Mouse (Mus musculus) cerebellum, postnatal 25 days (tissue): ENCODE data around the gene Syndig1l.

Experiments
- DNase-seq, 2 experiments: peaks; one replicate each; pipeline ENCODE4 v3.0.0; 2021; ENCODE audit warnings: mixed read lengths in 2 of 2

Syndig1l gene

DNA sequence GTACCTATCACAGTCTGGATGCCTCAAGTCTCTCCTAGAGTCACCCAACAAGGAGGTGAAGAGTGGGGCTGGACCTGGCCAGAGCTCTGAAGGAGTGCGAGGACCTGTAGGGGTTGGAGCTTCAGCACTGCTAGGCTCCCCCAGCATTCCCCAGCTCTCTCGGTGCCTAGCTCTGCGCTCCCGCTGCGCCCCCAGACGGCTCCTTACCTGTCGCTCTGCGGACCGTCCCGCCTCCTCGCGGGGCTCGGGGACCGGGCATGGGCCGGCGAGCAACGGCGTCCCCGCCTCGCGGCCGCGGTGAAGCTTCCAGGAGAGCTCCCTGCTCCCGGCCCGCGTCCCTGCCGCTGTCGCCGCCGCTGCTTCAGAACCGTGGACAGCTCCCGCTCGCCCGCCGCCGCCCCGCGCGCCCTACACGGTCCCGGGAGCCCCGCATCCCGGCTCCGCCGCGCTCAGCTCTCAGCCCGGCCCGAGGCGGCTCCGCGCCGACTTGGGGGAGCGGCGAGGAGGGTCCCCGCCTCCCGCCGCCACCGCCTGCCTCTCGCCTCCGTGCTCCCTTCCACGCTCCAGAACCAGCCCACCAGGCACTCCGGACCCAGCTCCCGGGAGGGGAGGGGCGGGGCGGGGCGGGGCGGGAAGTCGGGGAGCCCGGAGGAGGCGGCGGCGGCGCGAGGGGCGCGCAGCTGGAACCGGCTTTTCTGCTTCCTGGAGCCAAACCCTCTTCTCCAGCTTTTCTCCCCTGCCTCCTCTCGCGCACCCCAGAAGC is at the start of gene Syndig1l:
Syndig1l (minus strand) TSS at position 513 of the 763 bp plus-strand sequence.
- peak; percentile 65 to 73 for DNase-seq

DNA sequence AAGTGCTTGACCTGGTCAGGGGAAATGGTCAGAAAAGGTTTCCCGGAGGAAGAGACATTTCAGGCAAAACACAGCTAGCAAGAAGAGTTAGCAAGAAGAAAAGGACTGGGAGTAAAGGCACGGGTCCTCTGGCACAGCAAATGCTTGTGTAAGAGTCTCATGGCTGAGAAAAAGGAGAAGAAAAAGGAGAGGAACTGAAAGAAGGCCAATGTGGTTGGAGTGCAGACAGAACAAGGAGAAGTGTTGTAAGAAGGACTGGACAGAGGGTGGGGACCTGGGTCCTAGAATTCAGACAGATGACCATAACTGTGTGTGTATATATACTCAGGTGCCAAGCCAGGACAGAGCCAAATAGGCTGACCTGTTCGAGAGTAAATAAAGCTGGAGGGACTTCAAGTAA is 49.5 kb upstream of the Syndig1l start:
- DNase-seq: no peak

DNA sequence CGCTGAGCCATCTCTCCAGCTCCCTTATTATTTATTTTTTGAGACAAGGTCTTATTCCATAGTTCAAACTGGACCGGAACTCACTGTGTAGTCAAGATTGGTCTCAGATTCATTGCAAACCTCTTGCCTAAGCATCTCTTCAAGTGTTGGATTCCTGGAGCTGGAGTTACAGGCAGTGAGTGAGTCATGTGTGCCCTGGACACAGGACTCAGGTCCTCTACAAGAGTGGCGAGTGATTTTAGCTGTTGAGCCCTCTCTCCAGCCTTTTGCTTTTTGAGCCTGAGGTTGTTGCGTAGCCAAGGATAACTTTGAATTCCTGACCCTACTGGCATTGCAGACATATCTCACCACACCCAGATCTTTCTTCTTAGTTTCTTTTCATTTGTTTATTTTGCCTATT is 47.1 kb upstream of the Syndig1l start:
- no peak for DNase-seq

DNA sequence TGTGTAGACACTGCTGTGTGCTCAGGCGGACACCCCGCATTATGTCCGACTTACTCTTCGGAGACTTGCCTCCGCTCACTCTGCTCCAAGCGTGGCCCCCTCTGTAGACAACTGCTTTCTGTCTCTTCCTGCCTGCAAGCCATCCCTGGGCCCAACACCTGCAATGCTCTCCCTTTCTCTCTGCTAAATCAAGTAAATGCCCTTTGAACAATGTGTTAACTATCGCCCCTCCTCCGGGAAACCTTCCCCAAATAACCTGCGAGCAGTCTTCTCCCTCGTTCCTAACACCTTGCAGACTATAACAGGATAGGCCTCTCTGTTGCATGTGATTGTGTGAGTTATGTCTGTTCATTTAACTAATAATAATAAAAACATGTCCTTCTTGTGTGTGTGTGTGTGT is 44.9 kb upstream of the Syndig1l start:
- no peak for DNase-seq

DNA sequence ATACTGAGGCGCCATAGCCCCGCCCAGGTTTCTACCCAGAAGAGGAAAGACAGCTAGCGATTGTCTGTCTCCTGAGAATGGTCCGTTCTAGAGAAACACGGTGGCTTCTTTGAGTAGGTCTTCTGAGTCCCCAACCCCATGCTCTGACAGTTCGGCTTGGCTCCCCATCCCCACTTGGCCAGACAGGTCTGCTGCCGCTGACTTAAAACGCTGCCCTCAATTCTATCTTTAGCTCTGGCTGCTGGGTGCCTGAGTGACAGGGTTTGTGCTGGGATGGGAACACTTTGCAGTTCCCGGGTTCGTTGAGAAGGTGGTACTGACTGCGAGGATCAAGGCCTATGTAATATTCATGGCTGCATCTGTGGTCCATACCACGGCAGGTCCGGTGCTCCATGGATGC is 34.7 kb upstream of the Syndig1l start:
- DNase-seq: peak; percentile 32 to 34

DNA sequence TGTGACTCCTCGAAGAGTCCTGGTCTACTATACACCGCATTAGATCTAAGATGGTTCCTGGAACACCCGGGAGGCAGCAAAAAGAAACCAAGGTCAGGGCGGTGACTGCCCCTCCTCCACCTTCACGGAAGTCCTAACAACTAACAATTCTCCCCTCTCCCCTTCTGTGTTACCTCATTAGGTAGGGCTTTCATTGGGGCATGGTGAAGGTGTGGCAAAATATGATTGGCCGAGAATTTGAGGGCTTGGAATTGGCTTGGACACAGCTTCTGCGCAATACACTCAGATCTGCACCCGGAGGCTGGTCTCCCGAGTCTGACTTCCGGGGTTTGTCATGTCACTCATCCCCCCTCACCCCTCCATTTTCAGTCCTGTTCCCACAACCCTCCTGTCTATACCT is 29.8 kb upstream of the Syndig1l start:
- no peak for DNase-seq

DNA sequence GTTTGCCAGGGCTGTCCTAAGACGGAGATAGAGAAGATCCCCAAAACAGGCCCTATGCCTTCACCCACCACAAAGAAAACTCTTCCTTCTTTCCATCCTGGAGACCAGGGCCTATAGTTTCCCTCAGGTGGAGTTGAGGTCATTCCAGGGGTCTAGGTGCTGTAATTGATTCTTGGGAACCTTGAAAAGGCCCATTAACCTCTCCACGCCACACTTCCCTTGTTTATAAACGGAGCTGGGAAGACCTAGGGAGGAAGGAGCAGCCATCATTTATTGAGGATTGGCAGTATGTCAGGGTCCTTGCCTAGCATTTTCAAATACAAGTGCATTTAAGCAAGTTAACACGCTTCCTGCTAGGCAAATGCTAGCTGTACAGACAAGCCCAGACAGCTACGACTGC is 28.8 kb upstream of the Syndig1l start:
- no peak for DNase-seq

DNA sequence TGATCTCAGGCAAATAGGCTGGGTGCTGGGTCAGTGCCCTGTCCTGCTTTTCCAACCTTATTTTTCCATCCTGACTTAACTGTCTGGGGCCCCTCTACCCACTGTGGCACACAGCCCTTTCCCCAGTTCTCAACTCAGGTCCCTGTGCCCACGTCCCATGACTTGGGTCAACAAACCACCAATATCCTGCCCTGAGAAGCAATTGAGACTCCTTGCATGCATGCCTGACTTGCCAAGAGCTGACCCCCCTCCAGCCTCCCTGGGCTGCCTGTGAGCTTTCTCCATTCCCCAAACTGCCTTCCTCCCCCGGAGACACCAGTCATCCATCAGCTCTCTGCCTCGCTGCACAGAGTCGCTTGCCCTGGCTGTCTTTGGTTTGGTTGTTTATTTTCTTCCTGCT is 28.4 kb upstream of the Syndig1l start:
- DNase-seq: no peak

DNA sequence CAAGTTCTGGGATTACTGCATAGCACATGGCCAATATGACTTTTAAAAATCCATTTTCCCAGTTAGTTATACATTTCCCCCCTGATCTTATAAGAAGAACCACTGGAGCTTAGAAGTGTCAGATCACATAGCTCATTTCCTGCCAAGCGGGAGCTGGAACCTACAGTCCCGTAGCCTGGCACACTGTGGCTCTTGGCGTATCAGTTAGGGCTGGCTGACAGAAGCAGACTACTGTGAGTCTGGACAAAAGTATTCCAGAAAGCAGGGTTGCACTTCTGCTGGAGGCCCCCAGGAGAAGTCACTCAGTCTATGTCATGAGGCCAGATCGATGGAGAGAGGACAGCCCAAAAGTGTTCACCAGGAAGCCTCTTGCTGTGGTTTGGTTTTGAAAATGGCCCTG is 27.8 kb upstream of the Syndig1l start:
- DNase-seq: no peak

DNA sequence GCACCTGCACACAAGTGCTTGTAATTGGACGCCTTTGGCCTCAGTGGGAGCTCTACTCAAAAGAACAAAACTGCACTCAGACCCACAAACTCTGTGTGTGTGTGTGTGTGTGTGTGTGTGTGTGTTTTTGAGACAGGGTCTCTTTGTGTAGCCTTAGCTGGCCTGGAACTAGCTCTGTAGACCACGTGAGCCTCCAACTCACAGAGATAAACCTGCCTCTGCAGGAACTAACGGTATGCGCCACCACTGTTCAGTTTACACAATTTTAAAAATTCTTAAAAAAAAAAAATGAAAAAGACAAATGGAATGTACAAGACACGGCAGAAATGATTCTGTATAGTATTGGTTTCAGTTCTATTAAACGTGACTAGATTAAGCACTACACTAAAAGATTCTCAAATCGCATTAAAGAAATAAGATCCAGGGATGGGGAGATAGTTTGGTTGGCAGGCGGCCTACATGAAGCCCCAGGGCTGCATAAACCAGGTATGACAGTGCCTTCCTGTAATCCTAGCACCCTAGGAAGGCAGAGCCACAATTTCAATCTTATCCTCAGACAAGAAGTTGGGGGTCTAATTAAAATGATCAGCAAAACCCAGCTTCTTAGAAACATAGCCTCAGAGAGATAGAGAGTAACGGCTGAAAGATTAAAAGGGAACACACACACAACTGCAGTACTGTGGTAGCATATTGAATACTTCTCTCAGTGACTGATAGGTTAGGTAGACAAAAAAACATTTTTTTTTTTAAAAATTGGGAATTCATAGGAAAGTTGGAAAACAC is 20.0 kb upstream of the Syndig1l start:
- no peak for DNase-seq

DNA sequence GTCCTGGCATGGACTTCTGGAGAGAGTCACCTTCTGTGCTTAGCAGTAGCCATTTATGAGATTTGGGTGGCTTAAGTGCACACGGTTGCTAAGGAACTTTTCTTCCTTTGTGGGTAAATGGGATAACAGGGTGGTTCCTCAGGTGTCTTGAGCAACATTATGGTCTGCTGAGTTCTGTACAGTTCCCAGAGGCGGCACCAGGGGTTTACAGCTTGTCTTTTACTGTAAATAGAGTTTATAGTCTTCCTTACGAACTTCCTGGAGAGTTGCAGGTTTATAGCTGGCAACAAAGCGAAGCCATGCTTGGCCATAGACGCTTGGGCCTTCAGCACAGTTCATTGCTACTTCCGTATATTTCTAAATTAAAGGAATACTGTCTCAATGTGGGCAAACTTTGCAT is 15.9 kb upstream of the Syndig1l start:
- DNase-seq: no peak

DNA sequence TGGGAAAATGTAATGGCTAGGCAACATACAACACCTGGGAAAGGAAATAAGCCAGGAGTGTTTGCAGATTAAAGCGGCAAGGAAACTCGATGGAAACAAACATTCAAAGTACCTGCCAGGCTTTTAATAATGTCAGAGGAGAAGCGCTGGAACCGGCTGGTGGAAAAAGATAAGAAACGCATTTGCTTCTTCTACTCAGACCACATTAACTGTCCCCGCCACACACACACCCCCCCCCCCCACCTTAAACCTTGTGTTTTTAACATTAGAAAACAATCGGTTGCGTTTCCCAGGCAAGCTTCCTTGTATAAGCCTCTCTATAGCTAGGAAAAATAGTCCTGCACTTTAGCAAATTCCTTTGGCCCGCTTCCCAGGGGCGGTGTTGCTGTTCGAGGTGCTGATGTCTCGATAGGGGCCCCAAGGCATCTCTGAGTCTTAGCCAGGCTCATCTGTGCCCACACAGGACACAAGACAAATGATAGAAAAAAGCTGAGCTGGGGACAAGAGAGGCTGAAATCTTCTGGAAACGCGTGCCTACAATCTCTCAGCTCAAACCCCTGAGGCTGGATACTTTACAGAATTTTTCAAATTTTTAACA is 11.3 kb upstream of the Syndig1l start:
- no peak for DNase-seq

DNA sequence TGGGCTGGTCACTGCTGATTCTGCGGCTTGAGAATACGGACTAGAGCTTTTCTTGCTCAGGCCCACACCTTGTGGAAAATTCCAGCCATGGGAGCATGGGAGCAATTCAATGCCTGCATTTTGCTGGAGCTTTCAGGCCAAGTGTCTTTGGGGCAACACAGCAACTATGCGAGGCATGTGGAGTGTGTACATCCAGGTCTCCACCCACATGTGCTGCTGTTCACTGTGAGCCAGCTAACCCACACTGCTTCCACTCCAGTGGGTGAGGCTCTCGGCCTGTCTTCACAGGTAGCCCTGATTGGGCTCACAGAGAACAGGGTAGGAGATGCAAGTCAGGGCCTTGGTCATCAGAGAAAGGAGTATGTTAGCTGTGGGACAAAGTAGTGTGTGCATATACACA is 9.2 kb upstream of the Syndig1l start:
- DNase-seq: no peak

DNA sequence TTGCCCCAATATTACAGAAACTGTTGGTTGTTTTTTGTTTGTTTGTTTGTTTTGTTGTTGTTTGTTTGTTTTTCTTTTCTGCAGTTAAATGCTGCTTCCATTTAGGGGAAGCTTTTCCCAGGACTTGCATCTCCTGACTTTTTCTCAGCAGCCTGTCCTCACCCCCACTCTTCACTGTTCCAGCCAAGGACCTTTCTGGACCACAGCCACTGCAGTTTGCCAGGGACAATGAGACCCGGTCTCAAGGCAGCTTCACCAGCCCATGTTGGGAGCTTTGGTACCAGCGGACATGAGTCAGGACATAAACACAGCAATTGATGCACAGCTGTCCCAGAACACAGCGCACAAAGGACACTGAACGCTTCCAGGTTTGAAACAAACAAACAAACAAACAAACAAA is 8.3 kb upstream of the Syndig1l start:
- no peak for DNase-seq

DNA sequence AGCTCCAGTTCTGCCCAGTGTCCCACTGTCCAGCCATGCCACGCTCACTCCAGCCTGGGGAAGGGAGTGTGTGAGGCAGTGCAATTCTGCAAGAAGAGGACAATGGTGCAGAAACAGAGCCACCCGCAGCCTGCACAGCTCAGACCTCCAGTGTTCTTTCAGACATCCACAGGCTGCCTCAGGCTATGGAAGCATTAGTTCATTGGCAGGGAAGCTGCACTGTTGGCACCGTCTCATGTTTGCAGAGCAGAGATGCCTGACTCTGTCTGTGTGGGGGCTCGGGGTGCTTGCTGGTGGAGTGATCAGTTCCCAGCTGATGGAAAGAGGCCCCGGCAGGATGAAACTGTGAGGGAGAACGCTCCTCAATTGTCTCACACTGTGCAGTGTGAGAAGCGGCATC is 4.0 kb upstream of the Syndig1l start:
- DNase-seq: peak in 1 of 2 experiments; percentile 51

DNA sequence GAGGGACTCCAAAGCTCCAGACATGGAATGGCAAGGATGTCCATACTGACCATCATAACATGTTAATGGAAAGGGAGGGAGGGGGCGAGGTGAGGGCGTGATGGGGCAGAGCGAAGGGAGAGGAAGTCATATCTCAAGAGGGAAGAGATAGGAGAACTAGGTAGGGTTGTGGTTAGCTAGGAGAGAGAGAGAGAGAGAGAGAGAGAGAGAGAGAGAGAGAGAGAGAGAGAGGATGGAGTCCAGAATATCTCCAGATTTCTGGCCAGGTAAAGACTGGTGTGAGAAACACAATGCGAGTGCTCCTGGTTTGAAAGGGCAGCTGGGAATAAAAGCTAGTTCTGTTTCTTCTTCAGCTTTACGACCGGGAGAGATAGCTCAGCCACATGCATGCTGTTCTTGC is 6.5 kb downstream of the Syndig1l start:
- no peak for DNase-seq

DNA sequence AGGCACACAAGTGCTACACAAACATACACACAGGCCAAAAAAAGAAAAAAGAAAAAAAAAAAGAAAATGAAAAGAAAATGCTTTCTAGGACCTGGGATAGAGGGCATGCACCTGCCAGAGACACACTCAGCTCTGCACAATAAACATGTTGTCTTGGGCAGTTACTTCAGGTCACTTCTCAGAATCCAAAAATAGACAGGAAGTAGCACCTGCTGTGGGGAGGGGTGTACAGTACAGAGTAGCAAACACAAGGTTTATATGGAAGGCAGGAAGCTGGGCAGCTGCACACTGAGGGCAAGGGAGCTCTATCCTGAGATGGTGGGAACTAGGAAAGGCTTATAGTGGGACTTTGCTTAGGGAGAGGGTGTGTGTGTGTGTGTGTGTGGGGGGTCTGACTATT is 7.3 kb downstream of the Syndig1l start:
- no peak for DNase-seq

DNA sequence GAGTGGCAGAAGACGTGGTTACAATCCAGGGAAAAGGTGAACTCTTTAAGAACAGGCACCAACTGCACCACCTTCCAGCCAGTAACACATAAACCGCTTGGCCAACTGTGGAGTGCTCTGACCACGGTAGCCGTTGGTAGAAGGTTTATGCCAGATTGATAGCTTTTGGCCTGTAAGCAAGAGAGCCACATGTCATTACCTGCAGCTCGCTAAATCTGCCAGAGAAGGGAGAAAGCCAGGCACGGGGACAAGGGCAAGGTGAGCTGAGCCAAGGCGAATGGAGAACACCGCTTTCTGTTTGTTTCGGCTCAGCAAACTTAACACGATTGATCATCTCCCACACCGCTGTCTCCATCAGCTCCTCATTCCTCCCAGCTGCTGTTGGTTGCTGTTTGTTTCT is 9.6 kb downstream of the Syndig1l start:
- DNase-seq: peak; percentile 44 to 58

DNA sequence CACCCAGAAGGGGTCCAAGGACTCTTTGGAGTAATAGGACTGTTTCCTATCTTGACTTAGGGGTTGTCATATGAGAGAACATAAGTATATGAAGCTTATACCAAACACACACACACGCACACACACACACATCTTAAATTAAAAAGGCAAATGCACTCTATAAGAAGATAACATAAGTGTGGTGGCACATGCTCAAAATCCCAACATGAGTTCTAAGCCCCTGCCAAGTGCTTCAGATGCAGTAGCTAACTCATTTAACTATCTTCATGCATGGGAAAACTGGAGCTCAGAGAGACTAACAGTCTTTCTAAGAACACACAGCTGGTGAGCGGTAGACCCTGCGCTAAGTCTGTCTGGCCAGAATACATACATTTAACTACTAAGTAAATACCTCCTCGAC is 11.1 kb downstream of the Syndig1l start:
- DNase-seq: no peak

DNA sequence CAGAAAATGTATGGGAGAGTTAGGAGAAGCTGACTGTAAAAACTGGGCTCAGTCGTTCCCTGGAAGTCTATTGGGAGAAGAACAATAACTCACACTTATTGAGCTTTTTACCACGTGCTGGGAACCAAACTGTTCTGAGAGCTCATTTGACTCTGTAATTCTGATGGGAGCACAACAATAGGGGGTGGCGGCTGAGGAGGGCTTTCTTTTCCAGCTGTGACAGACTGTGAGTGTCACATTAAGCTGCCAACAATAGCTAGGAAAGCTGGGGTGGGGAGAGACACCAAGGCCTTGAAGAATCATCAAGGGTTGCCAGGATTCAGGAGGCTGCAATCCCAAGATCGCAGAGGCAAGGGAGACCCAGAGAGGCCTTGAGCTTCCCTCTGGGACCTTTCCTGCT is 12.5 kb downstream of the Syndig1l start:
- DNase-seq: no peak

DNA sequence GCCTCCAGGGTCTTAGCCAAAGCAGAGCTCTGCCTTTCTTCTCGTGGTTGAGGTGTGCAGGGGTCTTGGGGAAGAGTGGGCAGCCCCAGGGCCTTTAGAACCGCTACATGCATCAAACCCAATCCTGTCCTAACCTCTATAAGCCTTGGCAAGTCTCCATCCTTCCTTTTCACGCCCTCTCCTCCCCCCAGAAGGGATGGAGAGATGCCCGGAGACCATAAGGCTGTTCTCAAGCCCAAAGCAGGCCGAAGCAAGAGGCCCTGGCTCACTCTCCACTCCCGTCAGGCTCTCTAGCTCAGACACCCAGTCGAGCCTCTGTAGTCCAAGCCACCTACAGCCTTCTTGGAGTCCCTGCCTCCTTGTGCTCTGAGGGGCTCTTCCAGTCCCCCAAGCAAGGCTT is 14.1 kb downstream of the Syndig1l start:
- DNase-seq: peak; percentile 33 to 49

DNA sequence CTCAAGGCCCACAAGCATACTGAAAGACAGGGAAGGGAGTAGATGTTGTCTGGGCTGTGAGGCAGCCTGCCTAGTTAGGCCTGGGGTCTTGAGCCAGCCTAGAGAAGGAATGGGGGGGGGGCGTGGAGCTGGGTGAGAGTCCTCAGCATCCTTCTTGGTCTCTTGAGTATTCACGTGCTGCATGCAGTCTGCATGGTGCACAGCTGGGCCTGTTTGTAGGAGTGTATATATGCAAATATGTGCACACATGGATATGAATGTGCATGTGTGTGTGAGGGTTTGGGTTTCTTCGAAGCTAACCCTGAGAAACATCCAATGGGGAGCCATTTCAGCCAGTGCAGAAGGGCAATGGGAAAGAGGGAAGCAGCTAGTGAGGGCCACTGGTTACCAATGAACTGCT is 22.6 kb downstream of the Syndig1l start:
- no peak for DNase-seq

DNA sequence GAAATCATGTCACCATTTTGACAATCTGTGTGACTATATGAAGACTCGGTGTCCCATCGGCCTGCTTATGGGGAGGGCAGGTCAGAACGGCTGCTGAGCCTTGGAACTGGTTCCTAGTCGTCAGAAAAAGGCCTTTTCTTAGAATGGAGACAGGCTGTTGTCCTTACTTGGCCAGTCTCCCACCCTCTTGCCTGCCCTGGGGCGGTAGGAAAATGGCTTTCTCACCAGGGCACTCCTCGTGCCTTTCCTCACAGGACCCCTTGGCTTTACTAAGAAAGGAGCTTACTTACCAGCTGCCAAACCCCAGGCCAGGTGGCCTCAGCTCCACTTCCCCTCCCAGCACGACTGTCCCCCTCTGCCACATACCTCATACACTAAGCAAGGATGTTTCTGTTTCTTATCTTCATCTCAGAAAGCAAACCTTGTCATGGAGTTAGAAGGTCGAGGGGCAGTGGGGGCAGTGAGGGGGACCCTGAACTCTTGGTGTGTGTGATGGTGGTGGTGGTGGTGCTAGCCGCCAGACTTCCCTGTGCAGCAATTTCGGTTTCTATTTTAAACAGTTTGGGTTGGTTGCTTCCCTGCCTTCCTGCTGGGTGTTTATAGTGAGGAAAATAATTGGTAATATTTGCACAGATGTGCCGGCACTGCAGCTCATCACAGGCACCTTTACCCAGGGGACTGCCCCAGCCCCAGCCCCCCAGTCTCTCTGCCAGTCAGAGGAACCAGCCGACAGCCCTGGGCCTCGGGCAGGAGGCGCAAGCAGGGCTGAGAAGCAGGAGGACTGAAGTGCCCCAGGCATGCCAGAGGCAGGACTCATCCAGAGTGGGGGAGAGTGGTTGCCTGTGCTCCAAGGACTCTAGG is 23.7 kb downstream of the Syndig1l start:
- peak in 1 of 2 experiments; percentile 36 for DNase-seq
